Mouse (Mus musculus) embryonic fibroblast, embryonic 13.5 days (primary cell): Measurements from ENCODE around the gene Gm30191. TPM values are rescaled to one million over a fixed set of nuclear protein-coding genes. Genes with fewer than 3 reads are reported as not detected.
A peak's percentile ranks its signal among the peaks of the same experiment; 100 is the strongest.

ENCODE experiments used
- H3K27ac ChIP-seq: 2 replicates; pipeline ENCODE4 v1.5.1; 2012; ENCODE audit warnings: low read length, control low read depth, inconsistent platforms; ENCODE audit not compliant: insufficient read depth
- H3K4me1 ChIP-seq: 2 replicates; pipeline ENCODE4 v1.6.1; 2011; ENCODE audit warnings: low read length; ENCODE audit not compliant: control insufficient read depth, insufficient read depth
- H3K4me3 ChIP-seq: 2 replicates; pipeline ENCODE4 v1.5.1; 2011; ENCODE audit warnings: mild to moderate bottlenecking, control low read depth, low read length; ENCODE audit not compliant: insufficient read depth
- CTCF ChIP-seq: IDR thresholded peaks from 2 replicates; pipeline ENCODE4 v1.5.1; 2011; ENCODE audit warnings: mild to moderate bottlenecking, control low read depth, low read length, moderate library complexity, borderline replicate concordance; ENCODE audit not compliant: insufficient read depth
- POLR2A ChIP-seq: IDR thresholded peaks from 2 replicates; pipeline ENCODE4 v1.6.1; 2011; ENCODE audit warnings: low read depth, mild to moderate bottlenecking, control low read depth, low read length, moderate library complexity
- polyA plus RNA-seq: library from polyadenylated mRNA; stranded (reverse); fragments of >200 nt; gene quantifications from 2 replicates; pipeline ENCODE4 v1.2.4, GENCODE M21; 2011; ENCODE audit warnings: low read depth; ENCODE audit not compliant: missing spikeins, insufficient read length

The Gm30191 gene
- polyA plus RNA-seq: not detected in 2 replicates

DNA sequence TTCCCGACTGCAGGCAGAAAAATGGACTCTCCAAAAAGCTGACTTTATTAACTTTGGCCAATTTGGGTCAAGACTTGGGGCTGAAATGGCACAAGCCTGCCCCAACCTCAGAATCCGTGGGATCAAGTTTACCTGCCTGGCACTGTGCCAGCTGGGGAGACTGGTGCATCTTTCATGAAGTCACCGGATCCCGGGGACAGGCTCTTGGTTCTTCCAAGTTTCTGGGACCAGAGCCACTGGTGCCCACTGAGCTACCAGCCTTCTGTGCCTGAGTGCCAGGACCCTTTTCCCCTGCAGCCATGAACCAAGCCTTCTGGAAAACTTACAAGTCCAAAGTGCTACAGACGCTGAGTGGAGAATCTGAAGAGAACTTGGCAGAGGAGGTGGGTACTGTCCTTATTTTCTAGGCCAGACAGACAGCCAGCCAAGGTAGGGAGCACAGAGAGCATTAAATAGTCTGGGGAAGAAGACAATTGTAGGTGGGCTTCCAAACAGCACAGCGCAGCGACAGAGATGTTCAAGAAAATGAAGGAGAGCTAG, at the start of gene Gm30191:
Gene Gm30191 (plus strand): TSS at position 217 of the 540 bp plus-strand sequence.
- TF ChIP-seq POLR2A (no peak), CTCF (no peak)
- Histone ChIP-seq H3K4me3 (peak within 1 kb of the TSS; percentile 14; the same call in 1 of the 2 replicates), H3K4me1 (no peaks in the 10 kb centered on the region; the same call in 1 of the 2 replicates), H3K27ac (no peak within 1 kb of the TSS)

DNA sequence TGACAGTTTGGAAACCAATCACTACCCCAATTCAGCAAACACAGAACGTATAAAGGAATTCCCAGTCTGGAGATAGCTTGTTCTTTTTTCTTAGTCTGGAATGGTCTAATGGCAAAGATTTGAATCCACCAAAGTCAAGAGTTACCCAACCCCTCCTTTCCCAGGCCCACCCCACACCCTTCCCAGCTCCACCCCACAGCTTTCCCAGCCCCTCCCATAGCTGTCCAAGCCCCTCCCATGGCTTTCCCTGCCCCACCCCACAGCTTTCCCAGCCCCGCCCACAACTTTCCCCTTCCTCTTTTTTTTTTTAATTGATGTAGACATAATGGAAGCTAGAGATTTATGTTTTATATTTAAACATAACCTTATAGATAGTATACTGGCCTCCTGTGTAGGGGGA, 47.4 kb upstream of the Gm30191 start:
- TF ChIP-seq POLR2A: no peak
- no peak for TF ChIP-seq CTCF
- no peak overlapping the region for H3K4me3 ChIP-seq
- no peaks in the 10 kb centered on the region for H3K4me1 ChIP-seq
- H3K27ac ChIP-seq: no peak overlapping the region

- TF ChIP-seq POLR2A (no peak), CTCF (no peak)
Observed at GRCm38 (mm10) chr4:134202904-134203303, 43.8 kb upstream of the Gm30191 start, which contains the start of gene Gm7534. Gm7534 (minus strand) TSS chr4:134203004.

DNA sequence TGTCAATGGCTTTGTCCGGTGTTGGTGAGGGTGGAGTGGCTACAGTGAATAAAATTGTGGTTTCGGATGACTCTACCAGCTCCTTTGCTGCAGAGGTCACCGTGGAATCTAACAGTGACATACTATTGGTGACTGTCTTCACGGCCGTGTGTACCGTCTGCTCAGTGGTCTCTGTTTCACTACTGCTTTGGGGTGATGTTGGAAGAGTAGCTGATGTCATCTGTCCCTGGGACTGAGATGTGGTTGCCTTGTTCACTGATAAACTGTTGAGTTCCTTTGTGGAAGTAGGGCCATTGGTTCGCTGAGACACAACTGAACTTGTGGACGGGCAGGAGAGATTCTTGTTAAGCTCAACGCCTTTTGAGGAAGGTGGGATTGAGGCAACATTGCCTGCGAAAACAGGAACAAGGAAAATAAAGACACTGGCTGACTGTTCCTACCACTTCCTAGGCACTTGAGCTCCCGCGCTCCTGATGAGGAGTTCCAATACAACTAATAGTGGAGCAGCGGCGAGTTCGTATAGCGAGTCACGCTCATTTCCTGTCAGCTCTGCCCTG, 43.3 kb upstream of the Gm30191 start:
- Histone ChIP-seq H3K27ac (no peak overlapping the region), H3K4me1 (no peaks in the 10 kb centered on the region), H3K4me3 (no peak overlapping the region)
- TF ChIP-seq POLR2A (no peak), CTCF (no peak)

More at GRCm38 (mm10) chr4:134202904-134203303, 43.8 kb upstream of the Gm30191 start, which contains the start of gene Gm7534:
- no peak within 1 kb of the TSS for H3K27ac ChIP-seq
- no peaks in the 10 kb centered on the region for H3K4me1 ChIP-seq
- no peak within 1 kb of the TSS for H3K4me3 ChIP-seq

DNA sequence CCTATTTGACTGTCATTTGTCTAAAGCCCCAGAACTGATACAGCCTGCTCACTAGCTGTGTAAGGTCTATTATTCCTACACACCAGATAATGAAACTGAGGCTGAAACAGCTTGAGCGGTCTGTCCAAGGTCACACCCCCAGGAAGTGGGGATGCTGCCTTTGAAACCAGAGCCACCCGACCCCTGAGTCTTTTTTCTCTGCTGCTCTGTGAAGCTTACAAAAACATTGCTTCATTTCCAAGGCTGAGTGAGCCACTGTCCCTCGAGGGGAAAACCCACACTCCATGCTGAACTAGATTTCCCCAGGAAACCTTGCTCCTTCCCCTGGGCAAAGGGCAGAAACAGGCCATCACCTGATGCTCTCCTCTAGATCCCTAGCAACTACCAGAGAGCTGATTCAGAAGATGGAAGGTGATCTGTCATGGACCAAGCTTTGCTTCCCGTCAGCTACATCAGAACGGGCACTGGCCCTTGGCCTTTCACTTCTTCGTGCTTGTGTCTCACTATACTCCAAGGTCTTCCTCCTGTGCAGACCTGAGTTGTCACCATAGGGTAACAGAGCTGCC, 40.2 kb upstream of the Gm30191 start:
- no peak overlapping the region for H3K27ac ChIP-seq
- no peaks in the 10 kb centered on the region for H3K4me1 ChIP-seq
- H3K4me3 ChIP-seq: no peak overlapping the region
- TF ChIP-seq CTCF: no peak
- TF ChIP-seq POLR2A: no peak

DNA sequence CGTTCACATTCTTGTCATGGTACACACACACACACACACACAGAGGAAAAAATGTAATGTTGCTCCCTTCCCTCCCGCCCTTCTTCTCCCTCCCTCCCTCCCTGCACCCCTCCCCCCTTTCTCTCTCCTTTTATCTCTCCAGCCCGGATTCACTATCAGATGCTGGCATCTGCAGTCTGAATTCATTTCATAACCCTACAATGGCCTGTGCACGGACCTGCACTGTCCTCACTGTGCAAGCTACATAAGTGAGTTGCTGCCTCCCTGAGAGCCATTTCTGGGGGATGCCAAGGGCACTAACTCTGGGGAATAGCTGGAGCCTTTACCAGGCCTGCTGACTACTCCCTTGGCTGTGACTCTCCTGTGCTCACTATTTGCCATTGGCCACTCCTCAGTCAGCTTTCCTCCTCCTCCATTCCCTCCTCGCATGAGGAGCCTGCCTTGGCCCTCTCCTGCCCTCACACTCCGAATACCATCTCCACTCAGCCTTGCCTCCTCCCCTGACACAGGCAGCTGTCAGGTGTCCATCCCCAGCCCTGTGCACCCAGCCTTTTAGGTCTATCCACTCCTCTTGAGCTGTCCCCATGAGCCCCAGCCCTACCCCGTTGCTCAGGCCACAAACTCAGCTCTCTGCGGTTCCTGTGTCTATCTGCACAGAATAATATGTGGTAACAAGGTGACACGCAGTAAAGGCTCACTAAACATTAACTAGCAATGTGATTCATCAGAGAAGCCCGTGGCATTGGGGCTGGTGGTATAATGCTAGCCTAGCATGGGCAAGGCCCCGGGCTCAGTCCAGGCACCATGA, 23.7 kb upstream of the Gm30191 start:
- H3K27ac ChIP-seq: no peak overlapping the region
- H3K4me3 ChIP-seq: no peak overlapping the region
- TF ChIP-seq POLR2A: no peak
- TF ChIP-seq CTCF: no peak
- H3K4me1 ChIP-seq: no peaks in the 10 kb centered on the region

DNA sequence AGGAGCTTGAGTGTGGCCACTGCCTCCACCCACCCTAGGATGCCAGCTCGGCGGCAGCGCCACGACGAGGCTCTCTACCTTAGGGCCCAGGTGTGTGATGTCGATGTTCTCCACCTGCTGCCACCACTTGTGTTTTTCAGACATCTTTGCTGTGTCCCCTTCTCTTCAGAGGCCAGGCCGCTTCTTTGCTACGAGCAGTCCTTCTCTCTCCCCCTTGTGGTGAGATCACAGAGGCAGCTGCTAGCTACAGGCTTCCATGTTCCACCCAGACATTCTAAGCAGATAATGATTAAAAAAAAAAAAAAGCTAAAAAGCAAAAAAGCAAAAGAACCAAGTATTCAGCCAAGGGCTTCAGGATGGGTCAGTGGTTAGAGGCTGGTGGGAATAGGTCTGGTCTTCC, 19.5 kb upstream of the Gm30191 start, which contains the start of gene Catsper4:
Gene Catsper4 (minus strand): TSS at position 190 of the 400 bp plus-strand sequence.
- TF ChIP-seq POLR2A (no peak), CTCF (peak; percentile 16; the same call in 1 of the 2 replicates)
- no peaks in the 10 kb centered on the region for H3K4me1 ChIP-seq
- no peak within 1 kb of the TSS for H3K4me3 ChIP-seq
- H3K27ac ChIP-seq: no peak within 1 kb of the TSS

DNA sequence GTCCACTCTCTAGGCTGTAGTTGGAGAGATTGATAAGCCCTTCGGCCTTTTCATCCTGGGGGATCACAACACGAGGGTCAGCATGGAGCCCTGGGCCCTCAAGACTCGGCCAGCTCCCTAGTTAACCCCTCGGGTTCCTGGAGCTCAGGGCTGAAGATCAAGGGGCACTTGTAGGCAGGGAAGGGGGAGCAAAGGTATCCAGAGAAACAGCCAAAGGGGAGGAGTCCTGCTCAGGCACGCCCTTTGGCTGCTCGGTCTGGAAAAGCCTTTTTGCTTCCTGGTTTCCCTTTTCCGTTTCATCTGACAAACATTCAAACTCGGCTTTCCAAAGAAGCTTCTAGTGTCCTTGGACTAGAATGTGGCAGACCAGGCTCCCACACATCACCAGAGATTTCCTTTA, 16.3 kb upstream of the Gm30191 start:
- TF ChIP-seq CTCF: no peak
- TF ChIP-seq POLR2A: no peak
- no peaks in the 10 kb centered on the region for H3K4me1 ChIP-seq
- H3K4me3 ChIP-seq: no peak overlapping the region
- H3K27ac ChIP-seq: no peak overlapping the region

- H3K4me1 ChIP-seq: peaks cover 3% of the 10 kb centered on the region; the same call in 1 of the 2 replicates
- TF ChIP-seq POLR2A: no peak
- no peak for TF ChIP-seq CTCF
- H3K27ac ChIP-seq: no peak overlapping the region
- H3K4me3 ChIP-seq: no peak overlapping the region
Observed at GRCm38 (mm10) chr4:134234876-134235275, 11.9 kb upstream of the Gm30191 start.
